Mouse (Mus musculus): ENCODE measurements at regions not wholly inside any gene's neighbourhood (a gene's known extent, or its start where the extent isn't known, plus 50 kb on each side); places are given as distances from the start of the nearest gene placed in this dataset.

GRCm38 (mm10) chr3:144319468-144320205 is 114.6 kb upstream of the Lmo4 start:
- TF ChIP-seq POLR2A (IDR thresholded peaks at IDR 0.05; ENCODE audit: insufficient read length, low read depth) (no peak), USF1 (IDR thresholded peaks at IDR 0.05; ENCODE audit: low read depth) (no peak), POLR2AphosphoS2 (IDR thresholded peaks at IDR 0.05; ENCODE audit: insufficient read length, low read depth) (no peak), TCF12 (IDR thresholded peaks at IDR 0.05; ENCODE audit: insufficient read depth, poor library complexity, severe bottlenecking) (no peak), MYOD1 (IDR thresholded peaks at IDR 0.05; ENCODE audit: control insufficient read depth in 1 of 3, insufficient read length in 2 of 3, low read depth in 2 of 3) (no peak), MAX (IDR thresholded peaks at IDR 0.05; ENCODE audit: low read depth) (no peak), CEBPB (IDR thresholded peaks at IDR 0.05; ENCODE audit: insufficient read depth, poor library complexity, severe bottlenecking) (no peak), MYOG (IDR thresholded peaks at IDR 0.05; ENCODE audit: control insufficient read depth in 1 of 3, insufficient read depth in 1 of 3, insufficient read length in 2 of 3, low read depth in 2 of 3) (no peak), E2F4 (IDR thresholded peaks at IDR 0.05; ENCODE audit: insufficient read depth) (no peak), TCF3 (IDR thresholded peaks at IDR 0.05; ENCODE audit: insufficient read length, low read depth) (no peak), SRF (IDR thresholded peaks at IDR 0.05; ENCODE audit: control insufficient read depth, insufficient read length, low read depth) (no peak), REST (IDR thresholded peaks at IDR 0.05; ENCODE audit: insufficient read depth, insufficient read length) (no peak)

All from myocyte (in vitro differentiated cells).